Mouse (Mus musculus): ENCODE data around the gene Adipor2. TPM values are rescaled to one million over a fixed set of nuclear protein-coding genes. Genes with fewer than 3 reads are reported as not detected.

Adipor2 gene
- total and polyA plus RNA-seq, 2 experiments from 2014 or later = 42.4 to 62.5 TPM

- H3K4me3 ChIP-seq (ENCODE audit: low read depth, low read length) = peak overlapping the region; percentile 47
- peak overlapping the region; percentile 81 for H3K4me2 ChIP-seq (ENCODE audit: low read depth, low read length)
- no peaks in the 10 kb centered on the region for H3K36me3 ChIP-seq (replicated peaks; ENCODE audit: control insufficient read depth, insufficient read depth, low read length)
- H3K9me3 ChIP-seq (replicated peaks; ENCODE audit: control insufficient read depth, low read length) = no peaks in the 10 kb centered on the region
- peak overlapping the region; percentile 63 for H3K27ac ChIP-seq (ENCODE audit: low read depth)
- ATAC-seq (ENCODE audit: insufficient read depth, low read depth) (peak; percentile 73), DNase-seq (ENCODE audit: low spot score) (peak; percentile 76)
- TF ChIP-seq EP300 (IDR thresholded peaks at IDR 0.05; ENCODE audit: low read depth) = no peak
- no peak for TF ChIP-seq CTCF (IDR thresholded peaks at IDR 0.05; ENCODE audit: low read depth)
- WGBS = 4% methylated on average over 15 of the region's 15 CpGs
- H3K4me1 ChIP-seq (ENCODE audit: control insufficient read depth, insufficient read depth) = 0 out of 2 replicates have a peak, but pooled peaks cover 8% of the 10 kb centered on the region
- H3K9ac ChIP-seq (replicated peaks; ENCODE audit: low read depth, low read length) = peak overlapping the region; percentile 37; the same call in 1 of the 2 replicates
- H3K27me3 ChIP-seq (ENCODE audit: control insufficient read depth, insufficient read depth, low read length) = no peaks in the 10 kb centered on the region
Observed at GRCm38 (mm10) chr6:119451981-119452499, 34.5 kb upstream of the Adipor2 start.

- Histone ChIP-seq H3K9ac (replicated peaks; ENCODE audit: low read depth, low read length) (no peak overlapping the region), H3K9me3 (replicated peaks; ENCODE audit: control insufficient read depth, low read length) (no peaks in the 10 kb centered on the region), H3K27me3 (ENCODE audit: control insufficient read depth, insufficient read depth, low read length) (no peaks in the 10 kb centered on the region), H3K36me3 (replicated peaks; ENCODE audit: control insufficient read depth, insufficient read depth, low read length) (no peaks in the 10 kb centered on the region), H3K4me3 (ENCODE audit: low read depth, low read length) (peak overlapping the region; percentile 47), H3K4me1 (ENCODE audit: control insufficient read depth, insufficient read depth) (0 out of 2 replicates have a peak, but pooled peaks cover 8% of the 10 kb centered on the region), H3K4me2 (ENCODE audit: low read depth, low read length) (peak overlapping the region; percentile 81), H3K27ac (ENCODE audit: low read depth) (peak overlapping the region; percentile 63; the same call in 1 of the 2 replicates)
- WGBS = 49% methylated on average over 14 of the region's 14 CpGs
- no peak for TF ChIP-seq EP300 (IDR thresholded peaks at IDR 0.05; ENCODE audit: low read depth)
- no peak for TF ChIP-seq CTCF (IDR thresholded peaks at IDR 0.05; ENCODE audit: low read depth)
- ATAC-seq (ENCODE audit: insufficient read depth, low read depth) (no peak), DNase-seq (ENCODE audit: low spot score) (no peak)
Observed at GRCm38 (mm10) chr6:119450965-119451943, 33.8 kb upstream of the Adipor2 start.

DNA sequence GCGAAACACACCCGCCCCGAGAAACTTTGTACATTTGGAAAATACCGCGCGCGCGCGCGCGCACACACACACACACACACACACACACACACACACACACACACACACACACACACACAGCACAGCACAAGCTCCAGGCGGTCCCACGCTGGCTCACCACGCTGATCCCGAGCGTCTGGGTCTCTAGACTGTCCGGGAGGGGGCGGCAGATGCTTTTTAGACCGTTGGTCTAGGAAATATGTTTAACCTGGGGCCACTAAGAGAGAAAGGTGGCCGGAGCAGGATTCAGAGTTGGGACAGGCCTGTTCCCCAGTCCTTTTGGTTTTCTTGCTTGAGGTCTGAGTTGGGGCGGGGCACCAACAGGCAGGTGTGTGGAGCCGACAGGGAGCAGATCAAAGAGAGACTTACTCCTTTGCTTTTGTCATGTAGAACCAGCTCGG is 31.6 kb upstream of the Adipor2 start:
- Histone ChIP-seq H3K4me1 (ENCODE audit: control insufficient read depth, insufficient read depth) (0 out of 2 replicates have a peak, but pooled peaks cover 8% of the 10 kb centered on the region), H3K27me3 (ENCODE audit: control insufficient read depth, insufficient read depth, low read length) (no peaks in the 10 kb centered on the region), H3K36me3 (replicated peaks; ENCODE audit: control insufficient read depth, insufficient read depth, low read length) (no peaks in the 10 kb centered on the region), H3K27ac (ENCODE audit: low read depth) (no peak overlapping the region), H3K9ac (replicated peaks; ENCODE audit: low read depth, low read length) (peak overlapping the region; percentile 22; the same call in 1 of the 2 replicates), H3K9me3 (replicated peaks; ENCODE audit: control insufficient read depth, low read length) (no peaks in the 10 kb centered on the region), H3K4me3 (ENCODE audit: low read depth, low read length) (peak overlapping the region; percentile 38), H3K4me2 (ENCODE audit: low read depth, low read length) (peak overlapping the region; percentile 61)
- TF ChIP-seq CTCF (IDR thresholded peaks at IDR 0.05; ENCODE audit: low read depth) = peak; percentile 59
- TF ChIP-seq EP300 (IDR thresholded peaks at IDR 0.05; ENCODE audit: low read depth) = no peak
- ATAC-seq (ENCODE audit: insufficient read depth, low read depth) (peak; percentile 63), DNase-seq (ENCODE audit: low spot score) (peak; percentile 78)
- WGBS = 4% methylated on average over 20 of the region's 23 CpGs

GRCm38 (mm10) chr6:119448321-119449059 is 31.0 kb upstream of the Adipor2 start:
- no peak for TF ChIP-seq CTCF (IDR thresholded peaks at IDR 0.05; ENCODE audit: low read depth)
- TF ChIP-seq EP300 (IDR thresholded peaks at IDR 0.05; ENCODE audit: low read depth) = no peak
- ATAC-seq (ENCODE audit: insufficient read depth, low read depth) (no peak), DNase-seq (ENCODE audit: low spot score) (peak; percentile 36)
- Histone ChIP-seq H3K9me3 (replicated peaks; ENCODE audit: control insufficient read depth, low read length) (no peaks in the 10 kb centered on the region), H3K4me3 (ENCODE audit: low read depth, low read length) (peak overlapping the region; percentile 38), H3K9ac (replicated peaks; ENCODE audit: low read depth, low read length) (peak overlapping the region; percentile 22; the same call in 1 of the 2 replicates), H3K4me1 (ENCODE audit: control insufficient read depth, insufficient read depth) (0 out of 2 replicates have a peak, but pooled peaks cover 8% of the 10 kb centered on the region), H3K27me3 (ENCODE audit: control insufficient read depth, insufficient read depth, low read length) (no peaks in the 10 kb centered on the region), H3K27ac (ENCODE audit: low read depth) (no peak overlapping the region), H3K4me2 (ENCODE audit: low read depth, low read length) (peak overlapping the region; percentile 61), H3K36me3 (replicated peaks; ENCODE audit: control insufficient read depth, insufficient read depth, low read length) (no peaks in the 10 kb centered on the region)
- WGBS = 17% methylated on average over 18 of the region's 18 CpGs
